Mouse (Mus musculus): Measurements from ENCODE around the gene Plekhb1. TPM values are rescaled to one million over a fixed set of nuclear protein-coding genes. Genes with fewer than 3 reads are reported as not detected.

Plekhb1 gene
- polyA plus RNA-seq, 1 experiment from 2014 or later: 0.41 TPM

DNA sequence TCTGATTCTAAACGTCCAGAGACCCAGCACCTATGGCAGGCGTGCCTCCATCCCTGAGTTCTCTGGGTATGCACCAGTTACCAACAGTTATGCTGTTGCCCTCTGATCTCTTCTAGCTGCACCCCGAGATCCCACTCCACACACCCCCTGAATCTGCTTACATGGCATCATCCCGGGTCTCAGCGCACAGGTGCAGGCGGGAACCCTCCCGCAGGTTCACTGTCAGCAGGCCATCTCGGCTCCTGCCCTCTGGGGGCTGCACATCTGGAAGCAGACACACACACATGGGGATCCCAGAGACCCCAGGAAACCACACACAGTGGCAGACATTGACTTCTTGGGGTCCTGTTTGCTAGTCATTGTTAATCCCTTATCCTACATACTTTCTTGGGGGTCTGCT, 7.8 kb downstream of the Plekhb1 start:
- 71% methylated on average over 8 of the region's 8 CpGs for WGBS (ENCODE audit: insufficient replicate concordance)
- H3K9me3 ChIP-seq (replicated peaks): no peaks in the 10 kb centered on the region
- no peaks in the 10 kb centered on the region for H3K36me3 ChIP-seq
- H3K9ac ChIP-seq: no peak overlapping the region
- 0 out of 2 replicates have a peak, but pooled peaks cover 3% of the 10 kb centered on the region for H3K4me1 ChIP-seq (replicated peaks)
- H3K27me3 ChIP-seq: no peaks in the 10 kb centered on the region
- no peak overlapping the region for H3K4me3 ChIP-seq (replicated peaks)
- H3K27ac ChIP-seq: no peak overlapping the region
- DNase-seq (no peak), ATAC-seq (ENCODE audit: low read depth) (no peak)
- H3K4me2 ChIP-seq: no peak overlapping the region

DNA sequence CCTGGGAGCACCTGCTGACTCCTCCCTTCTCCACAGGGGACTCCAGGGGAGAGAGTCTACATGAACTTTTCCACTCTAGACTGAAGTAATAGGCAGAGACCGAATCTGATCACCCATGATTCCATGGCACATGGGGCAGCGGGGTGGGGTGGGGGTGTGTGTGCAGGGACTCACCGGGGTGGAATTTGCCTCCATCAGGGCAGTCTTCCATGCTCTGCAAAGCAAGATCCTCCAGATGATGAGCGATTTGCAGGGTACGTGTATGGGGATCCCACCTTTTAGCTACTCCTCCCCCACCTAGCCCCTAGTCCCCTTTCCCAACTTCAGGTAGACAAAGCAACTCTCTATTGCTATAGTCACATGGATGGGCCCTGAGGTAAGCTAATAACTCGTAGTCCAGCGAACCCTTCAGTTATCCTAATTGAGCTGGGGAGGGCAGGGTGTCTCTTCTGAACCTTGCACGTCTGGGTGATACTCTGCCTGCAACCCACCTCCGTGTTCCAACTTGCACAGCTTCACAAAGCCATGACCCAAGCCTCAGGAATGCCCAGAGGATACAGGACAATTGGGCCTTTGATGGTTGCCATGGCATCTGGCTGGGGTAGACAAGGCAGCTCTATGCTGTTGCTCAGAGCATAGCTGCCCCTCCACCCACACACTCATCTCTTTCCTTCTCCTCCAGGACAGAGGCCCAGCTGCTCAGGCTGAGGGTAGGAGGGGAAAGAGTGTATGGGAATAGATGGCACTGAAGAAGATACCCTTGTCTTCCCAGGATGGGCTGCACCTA, 8.5 kb downstream of the Plekhb1 start:
- DNase-seq: no peak
- H3K27ac ChIP-seq: no peak overlapping the region
- 0 out of 2 replicates have a peak, but pooled peaks cover 3% of the 10 kb centered on the region for H3K4me1 ChIP-seq (replicated peaks)
- no peaks in the 10 kb centered on the region for H3K36me3 ChIP-seq
- no peak overlapping the region for H3K4me2 ChIP-seq
- WGBS (ENCODE audit: insufficient replicate concordance): 73% methylated on average over 9 of the region's 9 CpGs
- H3K4me3 ChIP-seq (replicated peaks): no peak overlapping the region
- no peaks in the 10 kb centered on the region for H3K27me3 ChIP-seq
- no peaks in the 10 kb centered on the region for H3K9me3 ChIP-seq (replicated peaks)
- ATAC-seq (ENCODE audit: low read depth): no peak
- no peak overlapping the region for H3K9ac ChIP-seq

DNA sequence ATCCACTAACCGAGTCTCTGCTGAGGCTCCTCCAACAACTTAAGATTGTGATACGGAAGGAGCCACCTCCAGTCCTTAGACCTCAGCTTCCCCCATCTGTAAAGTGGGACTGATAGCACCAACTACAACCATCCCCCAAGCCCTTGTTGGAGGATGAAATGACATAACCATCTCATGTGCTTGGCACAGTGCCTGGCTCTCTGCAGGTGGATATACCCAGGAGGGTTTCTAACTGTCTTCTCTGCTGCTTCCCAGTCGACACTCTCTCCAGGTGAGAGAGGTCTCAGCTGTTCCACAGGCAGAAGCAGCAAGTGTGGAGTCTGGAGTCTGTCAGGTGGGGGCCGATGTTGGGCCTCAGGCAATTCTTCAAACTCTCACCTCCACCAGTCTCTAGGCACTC, 11.2 kb downstream of the Plekhb1 start:
- H3K27me3 ChIP-seq: no peaks in the 10 kb centered on the region
- no peaks in the 10 kb centered on the region for H3K9me3 ChIP-seq (replicated peaks)
- no peak overlapping the region for H3K4me3 ChIP-seq (replicated peaks)
- DNase-seq: no peak
- no peak overlapping the region for H3K4me2 ChIP-seq
- H3K9ac ChIP-seq: no peak overlapping the region
- H3K36me3 ChIP-seq: no peaks in the 10 kb centered on the region
- no peak for ATAC-seq (ENCODE audit: low read depth)
- 47% methylated on average over 4 of the region's 4 CpGs for WGBS (ENCODE audit: insufficient replicate concordance)
- H3K4me1 ChIP-seq (replicated peaks): peaks cover 13% of the 10 kb centered on the region
- no peak overlapping the region for H3K27ac ChIP-seq

DNA sequence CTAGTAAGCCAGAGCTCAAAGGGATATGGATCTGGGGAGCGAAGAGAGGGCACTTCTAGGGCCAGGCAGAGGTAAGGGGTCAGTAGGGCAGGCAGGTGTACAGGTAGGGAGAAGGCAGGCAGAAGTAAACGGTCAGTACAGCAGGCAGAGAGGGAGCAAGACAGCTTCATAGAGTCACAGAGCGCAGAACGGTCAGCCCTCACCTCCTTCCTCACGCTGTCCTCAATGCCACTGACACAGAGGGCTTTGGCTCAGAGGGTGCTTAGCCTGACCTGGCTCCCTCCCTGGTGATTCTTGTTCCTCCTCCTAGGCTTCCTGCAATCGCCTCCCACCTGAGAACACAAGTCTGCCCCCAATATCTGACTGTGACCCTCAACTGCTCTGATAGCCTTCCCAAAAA, 11.8 kb downstream of the Plekhb1 start:
- no peak overlapping the region for H3K9ac ChIP-seq
- no peak for ATAC-seq (ENCODE audit: low read depth)
- DNase-seq: no peak
- H3K27me3 ChIP-seq: no peaks in the 10 kb centered on the region
- WGBS (ENCODE audit: insufficient replicate concordance): 71% methylated on average over 6 of the region's 6 CpGs
- no peaks in the 10 kb centered on the region for H3K36me3 ChIP-seq
- no peaks in the 10 kb centered on the region for H3K9me3 ChIP-seq (replicated peaks)
- H3K4me1 ChIP-seq (replicated peaks): peaks cover 15% of the 10 kb centered on the region
- H3K4me2 ChIP-seq: no peak overlapping the region
- H3K4me3 ChIP-seq (replicated peaks): no peak overlapping the region
- H3K27ac ChIP-seq: no peak overlapping the region

DNA sequence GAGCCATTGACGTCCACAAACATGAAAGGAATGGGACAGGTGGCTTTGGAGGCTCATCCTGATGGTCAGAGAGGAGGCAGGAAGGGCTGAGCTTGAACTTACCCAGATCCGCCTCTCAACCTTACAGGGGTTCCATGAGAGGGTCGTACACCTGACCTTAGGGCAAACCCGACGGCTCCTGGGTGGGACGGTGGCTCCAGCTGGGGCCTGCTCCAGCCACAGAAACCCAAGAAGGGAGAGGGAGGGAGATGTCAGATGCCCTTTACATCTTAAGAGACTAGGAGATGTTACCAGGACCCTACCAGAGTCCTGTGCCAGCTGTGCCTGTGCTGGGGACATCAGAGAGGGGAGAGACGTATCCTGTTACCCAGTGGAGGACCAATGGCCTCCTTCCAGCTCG, 12.4 kb downstream of the Plekhb1 start:
- no peak overlapping the region for H3K9ac ChIP-seq
- no peaks in the 10 kb centered on the region for H3K27me3 ChIP-seq
- no peaks in the 10 kb centered on the region for H3K9me3 ChIP-seq (replicated peaks)
- ATAC-seq (ENCODE audit: low read depth) (no peak), DNase-seq (no peak)
- H3K4me1 ChIP-seq (replicated peaks): peaks cover 21% of the 10 kb centered on the region
- H3K36me3 ChIP-seq: no peaks in the 10 kb centered on the region
- WGBS (ENCODE audit: insufficient replicate concordance): 78% methylated on average over 8 of the region's 8 CpGs
- no peak overlapping the region for H3K27ac ChIP-seq
- no peak overlapping the region for H3K4me3 ChIP-seq (replicated peaks)
- H3K4me2 ChIP-seq: no peak overlapping the region

DNA sequence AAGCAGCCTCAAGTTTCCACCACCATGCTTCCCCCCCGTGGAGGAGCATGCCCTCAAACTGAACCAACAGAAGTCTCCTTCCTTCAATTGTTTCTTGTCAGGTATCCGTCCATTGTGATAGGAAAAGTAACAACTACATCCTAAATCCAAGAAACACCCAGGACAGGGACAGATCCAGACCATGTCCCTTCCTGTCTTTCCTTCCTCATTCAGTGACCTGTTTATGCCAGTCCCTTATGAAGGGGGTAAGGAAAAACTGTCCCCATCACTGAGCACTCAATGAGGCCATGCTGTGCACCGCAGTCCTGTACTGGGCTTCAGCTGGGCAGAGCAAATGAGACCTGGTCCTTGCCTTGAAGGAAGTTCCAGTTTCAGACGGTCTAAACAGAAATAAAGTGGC, 13.1 kb downstream of the Plekhb1 start:
- Histone ChIP-seq H3K9ac (no peak overlapping the region), H3K27me3 (no peaks in the 10 kb centered on the region), H3K9me3 (replicated peaks) (no peaks in the 10 kb centered on the region), H3K4me3 (replicated peaks) (no peak overlapping the region), H3K4me2 (no peak overlapping the region), H3K36me3 (no peaks in the 10 kb centered on the region), H3K27ac (no peak overlapping the region), H3K4me1 (replicated peaks) (peaks cover 21% of the 10 kb centered on the region)
- no peak for DNase-seq
- WGBS (ENCODE audit: insufficient replicate concordance): 64% methylated on average over 4 of the region's 4 CpGs
- ATAC-seq (ENCODE audit: low read depth): no peak

DNA sequence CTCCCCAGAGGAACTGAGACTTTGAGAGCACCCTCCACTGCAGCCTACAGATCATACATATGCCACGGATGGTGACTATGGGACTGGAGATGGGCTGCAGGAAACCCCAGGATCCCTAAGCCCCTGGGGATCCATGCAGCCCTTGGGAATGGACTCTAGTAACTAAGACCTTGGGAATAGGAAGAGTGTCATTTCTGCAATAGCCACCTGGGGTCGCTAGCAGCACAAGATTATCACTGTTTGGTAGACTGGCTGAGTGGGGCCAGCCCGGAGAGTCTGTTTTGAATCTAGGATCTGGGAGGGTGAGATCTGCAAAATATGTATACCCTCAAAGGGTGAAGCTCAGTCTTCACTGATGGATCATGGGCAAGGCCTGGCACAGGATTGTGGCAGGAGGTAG, 17.1 kb downstream of the Plekhb1 start:
- Histone ChIP-seq H3K9me3 (replicated peaks) (no peaks in the 10 kb centered on the region), H3K27ac (no peak overlapping the region), H3K9ac (no peak overlapping the region), H3K4me1 (replicated peaks) (peaks cover 21% of the 10 kb centered on the region), H3K36me3 (peaks cover 5% of the 10 kb centered on the region; the same call in 1 of the 2 replicates), H3K27me3 (no peaks in the 10 kb centered on the region), H3K4me2 (no peak overlapping the region), H3K4me3 (replicated peaks) (no peak overlapping the region)
- DNase-seq (peak; percentile 52), ATAC-seq (ENCODE audit: low read depth) (peak; percentile 60)
- WGBS (ENCODE audit: insufficient replicate concordance): 20% methylated on average over 3 of the region's 3 CpGs

DNA sequence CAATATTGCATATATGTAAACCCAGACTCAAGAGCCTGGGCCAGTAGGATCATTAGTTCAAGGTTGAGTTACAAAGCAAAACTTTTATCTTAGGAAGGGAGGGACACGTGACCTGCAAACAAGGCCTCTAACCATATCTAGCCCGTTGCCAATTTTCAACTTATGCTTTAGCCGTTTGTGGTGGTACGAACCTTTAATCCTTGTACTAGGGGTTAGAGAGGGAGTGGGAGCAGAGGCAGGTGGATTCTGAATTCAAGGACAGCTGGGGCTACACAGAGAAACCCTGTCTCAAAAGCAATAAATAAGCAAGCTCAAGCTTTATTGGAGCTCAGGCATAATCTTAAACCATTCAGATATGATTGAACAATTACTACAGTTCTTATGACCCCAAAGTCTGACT, 19.8 kb downstream of the Plekhb1 start:
- no peak for ATAC-seq (ENCODE audit: low read depth)
- Histone ChIP-seq H3K36me3 (peaks cover 14% of the 10 kb centered on the region), H3K4me2 (no peak overlapping the region), H3K27ac (no peak overlapping the region), H3K9me3 (replicated peaks) (no peaks in the 10 kb centered on the region), H3K4me1 (replicated peaks) (peaks cover 17% of the 10 kb centered on the region), H3K9ac (no peak overlapping the region), H3K4me3 (replicated peaks) (no peak overlapping the region), H3K27me3 (no peaks in the 10 kb centered on the region)
- 79% methylated on average over 4 of the region's 4 CpGs for WGBS (ENCODE audit: insufficient replicate concordance)
- DNase-seq: no peak

DNA sequence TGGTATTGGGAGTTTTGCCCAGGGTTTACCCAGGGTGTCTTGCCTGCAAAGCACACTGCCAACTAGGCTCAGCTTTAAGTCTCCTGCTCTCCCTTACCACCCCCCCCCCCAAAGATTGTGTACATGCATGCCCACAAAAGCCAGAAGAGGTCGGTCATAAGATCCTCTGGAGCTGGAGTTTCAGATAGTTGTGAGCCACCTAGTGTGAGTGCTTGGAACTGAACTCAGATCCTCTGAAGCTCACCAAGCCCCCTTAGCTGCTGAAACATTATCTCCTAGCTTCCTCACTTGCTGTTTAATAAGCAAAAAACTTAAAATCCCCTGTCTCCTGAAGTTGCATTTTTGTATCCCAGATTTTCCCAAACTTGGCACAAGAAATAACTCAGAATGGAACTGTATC, 24.6 kb downstream of the Plekhb1 start:
- Histone ChIP-seq H3K9me3 (replicated peaks) (no peaks in the 10 kb centered on the region), H3K36me3 (peaks cover 39% of the 10 kb centered on the region), H3K27me3 (no peaks in the 10 kb centered on the region), H3K4me1 (replicated peaks) (no peaks in the 10 kb centered on the region), H3K9ac (no peak overlapping the region), H3K27ac (no peak overlapping the region), H3K4me3 (replicated peaks) (no peak overlapping the region), H3K4me2 (no peak overlapping the region)
- WGBS (ENCODE audit: insufficient replicate concordance): 5% methylated on average over 1 of the region's 1 CpGs
- no peak for DNase-seq
- ATAC-seq (ENCODE audit: low read depth): no peak

DNA sequence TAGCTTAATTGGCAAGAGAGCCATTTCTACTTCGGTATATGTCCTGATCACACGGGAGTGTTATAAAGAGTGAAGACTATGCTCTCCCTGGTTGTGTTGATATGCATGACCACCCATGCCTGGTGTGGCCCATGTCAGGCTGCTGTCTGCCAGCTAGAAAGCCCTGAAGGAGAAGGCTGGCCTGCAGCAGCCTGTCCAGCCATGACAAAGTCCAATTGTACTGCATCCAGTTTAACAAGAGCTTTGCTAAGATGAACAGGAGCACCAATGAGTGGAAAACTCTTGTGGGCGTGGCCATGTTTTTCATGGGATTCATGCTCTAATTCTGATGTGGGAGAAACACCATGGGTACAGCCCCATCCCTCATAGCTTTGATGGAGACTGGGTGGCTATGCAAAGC, 37.7 kb downstream of the Plekhb1 start:
- DNase-seq (no peak), ATAC-seq (ENCODE audit: low read depth) (no peak)
- WGBS (ENCODE audit: insufficient replicate concordance): 81% methylated on average over 3 of the region's 3 CpGs

DNA sequence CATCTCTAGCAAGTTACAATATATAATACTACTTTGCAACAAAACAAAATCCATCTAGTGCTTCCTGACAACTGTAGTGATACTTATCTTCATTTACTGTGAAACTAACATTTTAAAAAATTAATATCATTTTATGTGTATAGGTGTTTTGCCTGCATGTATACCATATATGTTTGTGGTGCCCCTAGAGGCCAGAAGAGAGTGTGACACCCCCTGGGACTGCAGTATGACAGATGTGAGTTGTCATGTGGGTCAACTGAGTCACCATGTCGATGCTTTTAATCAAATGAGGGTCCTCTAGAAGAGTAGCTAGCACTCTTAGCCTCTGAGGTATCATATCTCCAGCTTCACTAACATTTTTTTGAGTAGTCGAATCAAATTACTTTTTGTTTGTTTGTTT, 39.9 kb downstream of the Plekhb1 start:
- Histone ChIP-seq H3K9me3 (replicated peaks) (no peaks in the 10 kb centered on the region), H3K4me1 (replicated peaks) (peaks cover 18% of the 10 kb centered on the region), H3K27ac (no peak overlapping the region), H3K9ac (no peak overlapping the region), H3K4me3 (replicated peaks) (no peak overlapping the region), H3K36me3 (peaks cover 4% of the 10 kb centered on the region; the same call in 1 of the 2 replicates), H3K27me3 (no peaks in the 10 kb centered on the region), H3K4me2 (no peak overlapping the region)
- WGBS (ENCODE audit: insufficient replicate concordance): 57% methylated on average over 2 of the region's 2 CpGs
- ATAC-seq (ENCODE audit: low read depth): no peak; the same call in 1 of the 2 replicates
- no peak for DNase-seq

More for the DNA sequence above, 37.7 kb downstream of the Plekhb1 start:
- Histone ChIP-seq H3K27me3 (no peaks in the 10 kb centered on the region), H3K9me3 (replicated peaks) (no peaks in the 10 kb centered on the region), H3K4me3 (replicated peaks) (no peak overlapping the region), H3K9ac (no peak overlapping the region), H3K4me2 (no peak overlapping the region), H3K36me3 (peaks cover 5% of the 10 kb centered on the region; the same call in 1 of the 2 replicates), H3K4me1 (replicated peaks) (peaks cover 15% of the 10 kb centered on the region), H3K27ac (no peak overlapping the region)

Measured in liver, embryonic 13.5 days (tissue).